22 mouse cellular contexts compared by ENCODE assay signal in genomic region chr11:97716021-97716420, GRCm38 (mm10). TPM values are rescaled to one million over a fixed set of nuclear protein-coding genes. Genes with fewer than 3 reads are reported as not detected.
"Had no signal": no experiment of that assay in that cellular context is flagged by ENCODE, and none has a peak within 500 bp of the region (broad histone marks: within the 10 kb centered on the region; RNA-seq: fewer than 3 reads in every experiment).

No protein-coding gene starts in this region.

- ATAC-seq: liver, embryonic 12.5 days; midbrain, embryonic 13.5 days; midbrain, embryonic 16.5 days had no signal

- H3K27me3 ChIP-seq: kidney, embryonic 15.5 days; limb, embryonic 12.5 days; liver, embryonic 12.5 days; liver, embryonic 15.5 days; lung, embryonic 15.5 days; megakaryocyte, embryonic 14.5 days; midbrain, embryonic 13.5 days had no signal

- H3K9me3 ChIP-seq: kidney, embryonic 15.5 days; limb, embryonic 12.5 days; liver, embryonic 15.5 days; lung, embryonic 15.5 days; midbrain, embryonic 10.5 days; midbrain, embryonic 13.5 days had no signal

- H3K4me1 ChIP-seq: kidney, embryonic 15.5 days; limb, embryonic 12.5 days; midbrain, embryonic 10.5 days; midbrain, embryonic 13.5 days had no signal

- H3K4me2 ChIP-seq: kidney, embryonic 15.5 days; limb, embryonic 12.5 days; liver, embryonic 12.5 days; liver, embryonic 15.5 days; lung, embryonic 15.5 days; midbrain, embryonic 13.5 days had no signal

- H3K9ac ChIP-seq: kidney, embryonic 15.5 days; limb, embryonic 12.5 days; liver, embryonic 12.5 days; liver, embryonic 15.5 days; lung, embryonic 15.5 days; midbrain, embryonic 13.5 days had no signal

- DNase-seq: kidney, adult 11 months; kidney, adult 8-10 months; kidney, postnatal 10 days; kidney, postnatal 36 days; liver; lung, adult 18-20 months; lung, postnatal 10 days; lung, postnatal 36 days; retina, postnatal 1 day; thymus, adult 18-20 months; thymus, postnatal 36 days had no signal

- H3K27ac ChIP-seq: kidney, embryonic 15.5 days; limb, embryonic 12.5 days; liver, embryonic 12.5 days; liver, embryonic 15.5 days; lung, embryonic 15.5 days; midbrain, embryonic 10.5 days; midbrain, embryonic 13.5 days had no signal

- H3K4me3 ChIP-seq: kidney, embryonic 15.5 days; limb, embryonic 12.5 days; liver, embryonic 12.5 days; liver, embryonic 15.5 days; lung, embryonic 15.5 days; megakaryocyte, embryonic 14.5 days; midbrain, embryonic 10.5 days; midbrain, embryonic 13.5 days had no signal

RNA-seq across cellular contexts. Expression of gene Pcgf2, which starts 15.7 kb away (rescaled TPM):
- total RNA-seq: monocyte, adult 5-6 weeks; neutrophil, adult 5-6 weeks had no signal
